Mouse (Mus musculus): ENCODE data around the gene Tsen54. TPM values are rescaled to one million over a fixed set of nuclear protein-coding genes. Genes with fewer than 3 reads are reported as not detected.

Tsen54 gene
- total RNA-seq, 2 experiments from 2014 or later = 11.8 to 13.0 TPM

GRCm38 (mm10) chr11:115859143-115859945 is 44.8 kb downstream of the Tsen54 start:
- peak; percentile 53 to 78 for DNase-seq (ENCODE audit: low spot score in 2 of 2)
- Histone ChIP-seq H3K4me3 (peak overlapping the region; percentile 32; the same call in 1 of the 2 replicates), H3K27ac (no peak overlapping the region)
- TF ChIP-seq CTCF (conservative IDR thresholded peaks at IDR 0.05) = peak; percentile 87

GRCm38 (mm10) chr11:115863895-115864294 is 49.4 kb downstream of the Tsen54 start:
- no peak overlapping the region for H3K27ac ChIP-seq
- H3K4me3 ChIP-seq = no peak overlapping the region
- no peak for DNase-seq (ENCODE audit: low spot score in 2 of 2)
- TF ChIP-seq CTCF (conservative IDR thresholded peaks at IDR 0.05) = peak; percentile 52

- no peak overlapping the region for H3K27ac ChIP-seq
- no peak for DNase-seq (ENCODE audit: low spot score in 2 of 2)
- no peak overlapping the region for H3K4me3 ChIP-seq
- TF ChIP-seq CTCF (conservative IDR thresholded peaks at IDR 0.05) = no peak
Measured at GRCm38 (mm10) chr11:115869393-115869792, 54.9 kb downstream of the Tsen54 start.

- Histone ChIP-seq H3K4me3 (no peak overlapping the region), H3K27ac (no peak overlapping the region)
- no peak for TF ChIP-seq CTCF (conservative IDR thresholded peaks at IDR 0.05)
- no peak for DNase-seq (ENCODE audit: low spot score in 2 of 2)
Measured at GRCm38 (mm10) chr11:115872437-115872836, 57.9 kb downstream of the Tsen54 start.

Small RNA genes lying within 50 kb of the gene (microRNA-seq; reads per million reads assigned to microRNA genes)
- 1.6 to 2.8 reads per million in 2 experiments for gene Mir5621

Other genes starting within 250 kb of the Tsen54 start
- gene Mrps7, start 210.8 kb upstream of the Tsen54 start, total RNA-seq (2021) = 10 to 100 TPM; 50.4 to 50.8 TPM
- gene Gga3, start 210.7 kb upstream of the Tsen54 start, total RNA-seq (2021) = 10 to 100 TPM; 67.9 to 91.9 TPM
- 10 to 100 TPM; 19.5 to 22.5 TPM for gene Mif4gd, start 201.8 kb upstream of the Tsen54 start, total RNA-seq (2021)
- gene Slc25a19, start 186.4 kb upstream of the Tsen54 start, total RNA-seq (2021) = 10 to 100 TPM; 60.4 to 66.6 TPM
- 100 to 1,000 TPM; 182 to 198 TPM for gene Grb2, start 106.1 kb upstream of the Tsen54 start, total RNA-seq (2021)
- gene Tmem94, start 49.3 kb upstream of the Tsen54 start, total RNA-seq (2021) = 10 to 100 TPM; 47.4 to 58.2 TPM
- 10 to 100 TPM; 17.7 to 19.7 TPM for gene Caskin2, start 1.1 kb upstream of the Tsen54 start, total RNA-seq (2021)
- gene Llgl2, start 9.3 kb downstream of the Tsen54 start, total RNA-seq (2021) = 1 to 10 TPM; 1.6 to 2.3 TPM
- gene Myo15b, start 43.7 kb downstream of the Tsen54 start, total RNA-seq (2021) = under 1 TPM; 0.22 to 0.41 TPM
- 1 to 10 TPM in 1 of 2 experiments, under 1 TPM in 1; 0.54 to 1.3 TPM for gene Smim5, start 85.2 kb downstream of the Tsen54 start, total RNA-seq (2021)
- not detected for gene Smim6, start 97.3 kb downstream of the Tsen54 start, total RNA-seq (2021)
- 10 to 100 TPM; 40.8 to 47.0 TPM for gene Sap30bp, start 118.6 kb downstream of the Tsen54 start, total RNA-seq (2021)
- 10 to 100 TPM; 36.6 to 39.3 TPM for gene Recql5, start 118.8 kb downstream of the Tsen54 start, total RNA-seq (2021)
- gene Itgb4, start 160.0 kb downstream of the Tsen54 start, total RNA-seq (2021) = 1 to 10 TPM; 6.4 to 6.6 TPM
- 10 to 100 TPM; 13.3 to 13.5 TPM for gene Galk1, start 198.0 kb downstream of the Tsen54 start, total RNA-seq (2021)
- gene H3f3b, start 213.2 kb downstream of the Tsen54 start, total RNA-seq (2021) = 100 to 1,000 TPM; 285 to 322 TPM
- gene Unk, start 215.6 kb downstream of the Tsen54 start, total RNA-seq (2021) = 10 to 100 TPM; 26.3 to 30.8 TPM

Measured in layer of hippocampus, adult 2 months (tissue).